Mouse (Mus musculus): ENCODE results near the gene Pgpep1.

Pgpep1 gene

GRCm38 (mm10) chr8:70632346-70632892 is 27.8 kb downstream of the Pgpep1 start, which contains the start of gene Gdf15:
Gene Gdf15, minus strand, starts transcription at chr8:70632456.
- DNase-seq (ENCODE audit: low spot score in 2 of 2): no peak

GRCm38 (mm10) chr8:70631436-70631835 is 28.8 kb downstream of the Pgpep1 start:
- no peak for DNase-seq (ENCODE audit: low spot score in 2 of 2)

GRCm38 (mm10) chr8:70630532-70631381 is 29.4 kb downstream of the Pgpep1 start:
- DNase-seq (ENCODE audit: low spot score in 2 of 2): no peak

GRCm38 (mm10) chr8:70629574-70630531 is 30.3 kb downstream of the Pgpep1 start:
- DNase-seq (ENCODE audit: low spot score in 2 of 2): peak; percentile 93 to 95

- DNase-seq (ENCODE audit: low spot score in 2 of 2): no peak
Measured at GRCm38 (mm10) chr8:70628986-70629490, 31.1 kb downstream of the Pgpep1 start.

- DNase-seq (ENCODE audit: low spot score in 2 of 2): no peak
Measured at GRCm38 (mm10) chr8:70627041-70627440, 33.1 kb downstream of the Pgpep1 start.

- no peak for DNase-seq (ENCODE audit: low spot score in 2 of 2)
Measured at GRCm38 (mm10) chr8:70625104-70625503, 35.1 kb downstream of the Pgpep1 start.

- DNase-seq (ENCODE audit: low spot score in 2 of 2): no peak
Measured at GRCm38 (mm10) chr8:70622220-70622619, 38.0 kb downstream of the Pgpep1 start.

GRCm38 (mm10) chr8:70618888-70619334 is 41.3 kb downstream of the Pgpep1 start:
- DNase-seq (ENCODE audit: low spot score in 2 of 2): no peak

- DNase-seq (ENCODE audit: low spot score in 2 of 2): no peak
Measured at GRCm38 (mm10) chr8:70617985-70618384, 42.2 kb downstream of the Pgpep1 start.

- DNase-seq (ENCODE audit: low spot score in 2 of 2): no peak
Measured at GRCm38 (mm10) chr8:70616645-70617044, 43.5 kb downstream of the Pgpep1 start.

GRCm38 (mm10) chr8:70615894-70616293 is 44.3 kb downstream of the Pgpep1 start, which contains the start of gene Lrrc25:
Gene Lrrc25, plus strand, starts transcription at chr8:70616155.
- no peak for DNase-seq (ENCODE audit: low spot score in 2 of 2)

GRCm38 (mm10) chr8:70615281-70615680 is 44.9 kb downstream of the Pgpep1 start:
- DNase-seq (ENCODE audit: low spot score in 2 of 2): no peak

- DNase-seq (ENCODE audit: low spot score in 2 of 2): no peak
Measured at GRCm38 (mm10) chr8:70614469-70614868, 45.7 kb downstream of the Pgpep1 start.

GRCm38 (mm10) chr8:70613763-70614162 is 46.4 kb downstream of the Pgpep1 start:
- no peak for DNase-seq (ENCODE audit: low spot score in 2 of 2)

GRCm38 (mm10) chr8:70611849-70612248 is 48.3 kb downstream of the Pgpep1 start:
- peak; percentile 89 for DNase-seq (ENCODE audit: low spot score in 2 of 2)

- peak; percentile 74 to 76 for DNase-seq (ENCODE audit: low spot score in 2 of 2)
Measured at GRCm38 (mm10) chr8:70610796-70611771, 49.1 kb downstream of the Pgpep1 start.

- DNase-seq (ENCODE audit: low spot score in 2 of 2): peak; percentile 82 to 85
Measured at GRCm38 (mm10) chr8:70609849-70610795, 50.1 kb downstream of the Pgpep1 start.

GRCm38 (mm10) chr8:70609368-70609848 is 50.8 kb downstream of the Pgpep1 start:
- DNase-seq (ENCODE audit: low spot score in 2 of 2): no peak

All from frontal cortex, postnatal 36 days (tissue).